Mouse (Mus musculus) hindbrain, postnatal 0 days (tissue): Measurements from ENCODE around the gene Grid1. TPM values are rescaled to one million over a fixed set of nuclear protein-coding genes. Genes with fewer than 3 reads are reported as not detected.

Experiments used
- ATAC-seq: fragments of 200-750 bp; cut with Nextera tagmentation; 2 replicates; pipeline ENCODE4 v1.8.0; 2017; ENCODE audit warnings: mild to moderate bottlenecking, moderate TSS enrichment, moderate library complexity
- DNase-seq: peaks from one replicate; pipeline ENCODE4 v3.0.0-alpha.2; 2015; ENCODE audit warnings: low spot score
- H3K27ac ChIP-seq: fragments of 300-500 bp; sonication (generic); 2 replicates; pipeline ENCODE4 v1.5.1; 2014; ENCODE audit warnings: mild to moderate bottlenecking
- H3K27me3 ChIP-seq: fragments of 300-500 bp; sonication (generic); 2 replicates; pipeline ENCODE4 v1.6.1; 2014; ENCODE audit warnings: low read length, mixed read lengths; ENCODE audit not compliant: insufficient read depth
- H3K36me3 ChIP-seq: fragments of 300-500 bp; sonication (generic); 2 replicates; pipeline ENCODE4 v1.6.1; 2014; ENCODE audit warnings: low read length, mixed read lengths; ENCODE audit not compliant: insufficient read depth
- H3K4me1 ChIP-seq: fragments of 300-500 bp; sonication (generic); 2 replicates; pipeline ENCODE4 v1.6.1; 2014; ENCODE audit warnings: antibody characterized with exemption, low read length, mixed read lengths; ENCODE audit not compliant: insufficient read depth
- H3K4me2 ChIP-seq: fragments of 300-500 bp; sonication (generic); 2 replicates; pipeline ENCODE4 v1.6.1; 2014; ENCODE audit warnings: low read depth, mild to moderate bottlenecking, low read length, moderate library complexity, mixed read lengths
- H3K4me3 ChIP-seq: fragments of 300-500 bp; sonication (generic); 2 replicates; pipeline ENCODE4 v1.5.1; 2014; ENCODE audit warnings: low read length
- H3K9ac ChIP-seq: fragments of 300-500 bp; sonication (generic); replicated peaks from 2 replicates; pipeline ENCODE4 v1.6.1; 2014; ENCODE audit warnings: mild to moderate bottlenecking, low read length, moderate library complexity, mixed read lengths
- H3K9me3 ChIP-seq: fragments of 300-500 bp; sonication (generic); 2 replicates; pipeline ENCODE4 v1.6.1; 2016; ENCODE audit warnings: low read length, mixed read lengths
- CTCF ChIP-seq: IDR thresholded peaks from 2 replicates; pipeline ENCODE4 v1.5.1; 2016; ENCODE audit warnings: antibody characterized with exemption, control low read depth, low read depth
- WGBS: fragments of 180-500 bp; shearing (Covaris S2); extraction: QIAGEN DNeasy Blood & Tissue Kit; methylation state at CpG from one replicate; pipeline ENCODE4 v1.1.7; 2014; 5-methylcytosine and 5-hydroxymethylcytosine counted together
- polyA plus RNA-seq: library from polyadenylated mRNA; unstranded; fragments of >200 nt; fragmentation: Nextera tagmentation; extraction: Ambion mirVana; gene quantifications from 2 replicates; pipeline ENCODE4 v1.2.1, GENCODE M21; 2015
- total RNA-seq: library from RNA; depleted of rRNA; stranded (reverse); fragments of >200 nt; gene quantifications from 2 replicates; pipeline ENCODE4 v1.2.3, GENCODE M21; 2014

The Grid1 gene
- total and polyA plus RNA-seq, 2 experiments from 2014 or later: 8.6 to 33.7 TPM

DNA sequence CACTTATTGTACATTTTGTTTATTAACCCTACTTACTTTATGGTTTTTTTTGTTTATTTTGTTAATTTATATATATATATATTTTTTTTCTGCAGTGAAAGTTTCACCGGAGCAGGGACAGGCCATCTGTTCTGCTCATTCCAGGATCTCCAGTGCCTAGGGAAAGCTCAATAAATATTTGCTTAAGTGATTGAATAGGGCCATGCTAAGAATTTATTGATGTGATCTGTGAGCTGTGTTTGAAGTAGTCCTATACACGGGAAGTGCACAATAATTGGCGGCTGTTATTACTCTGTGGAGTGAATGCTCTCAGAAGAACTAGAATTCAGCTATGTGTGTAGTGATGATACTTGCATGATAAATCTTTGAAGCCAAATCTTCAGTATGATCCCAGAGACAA is 234.2 kb downstream of the Grid1 start:
- no peak for ATAC-seq
- WGBS: 77% methylated on average over 3 of the region's 3 CpGs
- Histone ChIP-seq H3K27me3 (no peaks in the 10 kb centered on the region), H3K4me2 (no peak overlapping the region), H3K9me3 (no peaks in the 10 kb centered on the region), H3K4me1 (no peaks in the 10 kb centered on the region), H3K27ac (no peak overlapping the region), H3K4me3 (no peak overlapping the region), H3K9ac (no peak overlapping the region), H3K36me3 (no peaks in the 10 kb centered on the region)
- DNase-seq: no peak
- no peak for TF ChIP-seq CTCF

DNA sequence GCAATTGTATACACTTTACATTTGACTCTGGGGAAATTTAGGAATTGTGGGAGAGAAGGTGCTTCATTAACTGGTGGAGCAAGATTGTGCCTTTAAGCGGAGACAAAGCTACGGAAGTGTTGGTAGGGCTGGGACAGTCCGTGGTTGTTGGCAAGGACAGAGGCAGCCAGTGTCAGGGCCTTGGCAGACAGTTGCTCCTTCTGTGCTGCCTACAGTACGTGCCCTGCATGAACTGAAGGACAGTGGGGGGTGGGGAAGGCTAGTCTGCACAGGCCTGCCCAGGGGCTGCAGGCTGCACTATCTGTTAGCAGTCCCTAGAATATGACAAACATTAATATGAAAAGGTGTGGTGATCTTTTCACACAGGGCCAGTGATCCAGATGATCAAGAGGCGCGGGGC is 254.7 kb downstream of the Grid1 start:
- no peaks in the 10 kb centered on the region for H3K36me3 ChIP-seq
- no peak overlapping the region for H3K4me2 ChIP-seq
- peak overlapping the region; percentile 51; the same call in 1 of the 2 replicates for H3K27ac ChIP-seq
- no peaks in the 10 kb centered on the region for H3K27me3 ChIP-seq
- no peak for TF ChIP-seq CTCF
- no peak overlapping the region for H3K4me3 ChIP-seq
- WGBS: 43% methylated on average over 6 of the region's 6 CpGs
- DNase-seq: peak; percentile 86
- H3K9me3 ChIP-seq: no peaks in the 10 kb centered on the region
- H3K4me1 ChIP-seq: peaks cover 8% of the 10 kb centered on the region; the same call in 1 of the 2 replicates
- H3K9ac ChIP-seq: no peak overlapping the region
- ATAC-seq: peak; percentile 99

DNA sequence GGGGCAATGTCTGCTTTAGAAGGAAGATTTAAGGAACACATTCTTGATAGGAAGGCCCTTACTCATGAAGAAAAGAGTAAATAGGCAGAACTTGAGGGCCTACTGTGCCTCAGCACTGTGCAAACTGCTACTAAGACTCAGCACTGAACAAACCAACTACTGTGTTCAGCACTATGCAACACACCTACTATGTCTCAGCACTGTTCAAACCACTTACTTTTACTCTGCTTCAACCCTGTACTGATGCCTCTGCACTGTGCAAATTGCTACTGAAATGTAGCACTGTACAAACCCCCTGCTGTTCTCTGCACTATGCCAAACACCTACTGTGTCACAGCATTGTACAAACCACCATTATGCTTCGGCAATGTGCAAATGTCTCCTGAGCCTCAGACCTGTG is 260.0 kb downstream of the Grid1 start:
- H3K4me1 ChIP-seq: no peaks in the 10 kb centered on the region
- 44% methylated on average over 1 of the region's 1 CpGs for WGBS

DNA sequence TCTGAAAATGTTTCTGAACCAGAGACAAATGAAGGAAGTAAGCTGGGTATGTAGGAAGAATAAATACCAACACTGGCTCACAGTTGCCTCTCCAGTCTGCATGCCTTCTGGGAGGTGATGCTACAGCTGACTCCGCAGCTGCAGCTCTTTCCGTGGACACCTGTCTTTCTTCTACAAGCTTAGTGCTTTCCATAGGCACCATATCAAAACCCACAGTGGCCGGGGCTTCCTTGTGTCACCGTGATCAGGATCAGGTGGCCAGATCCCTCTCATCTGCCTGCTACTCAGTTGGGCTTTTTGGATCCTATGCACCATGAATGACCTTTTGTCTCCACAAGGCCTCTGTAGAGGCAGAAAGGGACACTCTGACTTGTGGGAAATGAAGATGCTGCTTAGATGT is 272.7 kb downstream of the Grid1 start:
- Histone ChIP-seq H3K4me2 (no peak overlapping the region), H3K9me3 (no peaks in the 10 kb centered on the region), H3K36me3 (no peaks in the 10 kb centered on the region), H3K4me1 (peaks cover 3% of the 10 kb centered on the region; the same call in 1 of the 2 replicates), H3K4me3 (no peak overlapping the region), H3K27ac (no peak overlapping the region), H3K27me3 (no peaks in the 10 kb centered on the region), H3K9ac (no peak overlapping the region)
- DNase-seq (no peak), ATAC-seq (no peak)
- 90% methylated on average over 4 of the region's 4 CpGs for WGBS
- no peak for TF ChIP-seq CTCF

More for the DNA sequence above, 260.0 kb downstream of the Grid1 start:
- no peak for TF ChIP-seq CTCF
- Histone ChIP-seq H3K9me3 (no peaks in the 10 kb centered on the region), H3K4me3 (no peak overlapping the region), H3K36me3 (no peaks in the 10 kb centered on the region), H3K9ac (no peak overlapping the region), H3K27ac (no peak overlapping the region), H3K27me3 (no peaks in the 10 kb centered on the region), H3K4me2 (no peak overlapping the region)
- no peak for DNase-seq
- no peak for ATAC-seq

DNA sequence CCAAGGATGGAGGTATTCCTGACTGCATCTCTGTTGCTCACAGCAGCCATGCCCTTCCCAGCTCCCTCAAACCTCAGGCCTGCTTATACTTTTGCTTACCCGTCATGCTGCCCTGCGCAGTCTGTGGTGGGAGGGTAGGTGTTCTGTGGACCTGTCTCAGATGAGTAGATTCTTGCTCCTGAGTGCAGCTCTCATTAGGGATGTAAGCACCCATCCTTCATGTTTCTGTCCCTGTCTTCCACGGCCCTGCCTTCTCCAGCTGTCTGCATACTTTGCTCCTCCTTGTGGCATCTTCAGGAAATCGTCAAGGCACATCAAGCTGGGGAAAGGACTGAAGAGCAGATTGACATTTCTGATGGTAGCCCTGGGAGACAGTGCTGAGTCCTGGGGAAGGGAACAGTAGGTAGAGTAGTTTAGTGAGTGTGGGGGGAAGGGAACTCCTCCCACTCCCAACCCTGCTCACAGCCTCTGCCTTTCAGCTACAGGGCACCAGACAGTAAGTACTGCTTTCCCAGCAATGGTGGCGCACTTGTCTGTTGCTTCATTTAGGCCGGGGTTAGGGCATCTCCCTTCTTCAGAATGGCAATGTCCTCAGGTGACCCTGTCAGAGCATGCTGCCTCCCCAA is 273.8 kb downstream of the Grid1 start:
- ATAC-seq (peak; percentile 56; the same call in 1 of the 2 replicates), DNase-seq (peak; percentile 26)
- no peaks in the 10 kb centered on the region for H3K36me3 ChIP-seq
- no peak overlapping the region for H3K4me2 ChIP-seq
- H3K4me1 ChIP-seq: peaks cover 3% of the 10 kb centered on the region; the same call in 1 of the 2 replicates
- H3K9me3 ChIP-seq: no peaks in the 10 kb centered on the region
- no peak overlapping the region for H3K4me3 ChIP-seq
- H3K9ac ChIP-seq: no peak overlapping the region
- peak; percentile 53 for TF ChIP-seq CTCF
- H3K27ac ChIP-seq: no peak overlapping the region
- 55% methylated on average over 6 of the region's 6 CpGs for WGBS
- H3K27me3 ChIP-seq: no peaks in the 10 kb centered on the region

DNA sequence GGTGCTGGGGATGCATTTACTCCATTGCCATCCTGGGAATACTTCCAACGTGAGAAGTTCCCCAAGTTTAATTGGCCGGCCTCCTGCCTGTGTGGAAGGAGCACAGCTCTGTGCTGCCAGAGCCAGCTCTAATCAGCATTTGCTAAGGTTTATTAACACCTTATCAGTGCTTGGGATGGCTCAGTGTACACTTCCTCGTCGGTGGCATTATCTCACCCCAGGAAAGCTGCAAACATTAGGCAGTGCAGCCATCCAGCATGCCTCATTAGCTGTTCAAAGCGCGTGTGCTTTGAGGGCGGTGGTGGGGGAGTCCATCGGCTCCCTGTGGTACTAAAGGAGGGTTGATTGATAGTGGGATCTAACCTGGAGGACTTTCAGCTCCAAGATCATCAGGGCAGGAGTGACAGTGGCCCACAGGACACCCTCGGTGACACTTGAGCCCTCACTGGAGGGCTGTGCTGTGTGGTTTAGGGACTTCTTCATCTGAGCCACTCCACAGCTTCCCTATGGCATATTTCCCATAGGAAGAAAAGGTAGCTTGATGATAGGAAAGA is 275.7 kb downstream of the Grid1 start:
- 30% methylated on average over 9 of the region's 9 CpGs for WGBS
- DNase-seq: no peak

DNA sequence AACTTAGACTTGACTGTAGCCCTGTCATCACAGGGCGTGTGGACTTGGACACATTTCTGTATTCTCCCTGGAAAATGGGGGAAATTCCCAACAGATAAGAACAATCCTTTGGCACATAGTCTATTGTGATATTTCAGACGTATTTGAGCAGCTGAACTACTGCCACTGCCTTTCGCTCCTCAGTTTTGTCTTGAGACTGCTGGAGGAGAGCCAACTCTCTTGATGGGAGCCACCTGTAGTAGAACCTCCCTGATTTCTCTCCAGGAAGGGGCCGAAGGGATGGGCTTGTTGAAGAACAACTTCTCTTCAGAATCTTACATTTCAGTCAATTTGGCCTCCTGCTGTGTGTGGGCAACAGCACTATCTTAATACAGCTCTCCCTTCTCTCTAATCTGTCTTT is 276.2 kb downstream of the Grid1 start:
- ATAC-seq (no peak), DNase-seq (peak; percentile 44)
- 42% methylated on average over 4 of the region's 4 CpGs for WGBS
- Histone ChIP-seq H3K9ac (no peak overlapping the region), H3K27me3 (no peaks in the 10 kb centered on the region), H3K4me3 (no peak overlapping the region), H3K9me3 (no peaks in the 10 kb centered on the region), H3K36me3 (no peaks in the 10 kb centered on the region), H3K4me1 (peaks cover 3% of the 10 kb centered on the region; the same call in 1 of the 2 replicates), H3K4me2 (no peak overlapping the region), H3K27ac (no peak overlapping the region)
- TF ChIP-seq CTCF: no peak

More for the DNA sequence above, 275.7 kb downstream of the Grid1 start:
- no peaks in the 10 kb centered on the region for H3K9me3 ChIP-seq
- no peak for TF ChIP-seq CTCF
- H3K27me3 ChIP-seq: no peaks in the 10 kb centered on the region
- no peak overlapping the region for H3K4me2 ChIP-seq
- H3K4me3 ChIP-seq: no peak overlapping the region
- H3K36me3 ChIP-seq: no peaks in the 10 kb centered on the region
- H3K27ac ChIP-seq: no peak overlapping the region
- ATAC-seq: no peak
- no peak overlapping the region for H3K9ac ChIP-seq
- peaks cover 3% of the 10 kb centered on the region; the same call in 1 of the 2 replicates for H3K4me1 ChIP-seq
